Mouse (Mus musculus) embryonic facial prominence, embryonic 15.5 days (tissue): ENCODE results near the gene Eef2kmt. TPM values are rescaled to one million over a fixed set of nuclear protein-coding genes. Genes with fewer than 3 reads are reported as not detected.
"Not testable (repeated sequence)": the region's sequence is repeated elsewhere in the genome, so short reads cannot be mapped to it uniquely, and the experiment has no call there.

Source experiments
- ATAC-seq: fragments of 200-750 bp; cut with Nextera tagmentation; 2 replicates; pipeline ENCODE4 v1.8.0; 2017; ENCODE audit warnings: low read depth, moderate TSS enrichment; ENCODE audit not compliant: insufficient number of reproducible peaks, low FRiP score, low TSS enrichment
- H3K27ac ChIP-seq: fragments of 300-500 bp; sonication (generic); replicated peaks from 2 replicates; pipeline ENCODE4 v1.5.1; 2015; ENCODE audit warnings: mild to moderate bottlenecking, inconsistent platforms
- H3K27me3 ChIP-seq: fragments of 300-500 bp; sonication (generic); 2 replicates; pipeline ENCODE4 v1.6.1; 2015; ENCODE audit warnings: inconsistent platforms
- H3K36me3 ChIP-seq: fragments of 300-500 bp; sonication (generic); 2 replicates; pipeline ENCODE4 v1.6.1; 2015; ENCODE audit warnings: mild to moderate bottlenecking, inconsistent platforms
- H3K4me1 ChIP-seq: fragments of 300-500 bp; sonication (generic); 2 replicates; pipeline ENCODE4 v1.6.1; 2015; ENCODE audit warnings: inconsistent platforms
- H3K4me2 ChIP-seq: fragments of 300-500 bp; sonication (generic); replicated peaks from 2 replicates; pipeline ENCODE4 v1.6.1; 2015; ENCODE audit warnings: mild to moderate bottlenecking, inconsistent platforms
- H3K4me3 ChIP-seq: fragments of 300-500 bp; sonication (generic); replicated peaks from 2 replicates; pipeline ENCODE4 v1.5.1; 2015; ENCODE audit warnings: mild to moderate bottlenecking, inconsistent platforms
- H3K9ac ChIP-seq: fragments of 300-500 bp; sonication (generic); 2 replicates; pipeline ENCODE4 v1.6.1; 2015; ENCODE audit warnings: inconsistent platforms
- H3K9me3 ChIP-seq: fragments of 300-500 bp; sonication (generic); replicated peaks from 2 replicates; pipeline ENCODE4 v1.6.1; 2016; ENCODE audit warnings: inconsistent platforms
- WGBS: fragments of 180-500 bp; shearing (Covaris S2); methylation state at CpG from one replicate; pipeline ENCODE4 v1.1.7; 2015; 5-methylcytosine and 5-hydroxymethylcytosine counted together
- polyA plus RNA-seq: library from polyadenylated mRNA; unstranded; fragments of >200 nt; fragmentation: Nextera tagmentation; extraction: Ambion mirVana; gene quantifications from 2 replicates; pipeline ENCODE4 v1.2.1, GENCODE M21; 2015

Eef2kmt gene
- polyA plus RNA-seq, 1 experiment from 2014 or later: 33.7 TPM

DNA sequence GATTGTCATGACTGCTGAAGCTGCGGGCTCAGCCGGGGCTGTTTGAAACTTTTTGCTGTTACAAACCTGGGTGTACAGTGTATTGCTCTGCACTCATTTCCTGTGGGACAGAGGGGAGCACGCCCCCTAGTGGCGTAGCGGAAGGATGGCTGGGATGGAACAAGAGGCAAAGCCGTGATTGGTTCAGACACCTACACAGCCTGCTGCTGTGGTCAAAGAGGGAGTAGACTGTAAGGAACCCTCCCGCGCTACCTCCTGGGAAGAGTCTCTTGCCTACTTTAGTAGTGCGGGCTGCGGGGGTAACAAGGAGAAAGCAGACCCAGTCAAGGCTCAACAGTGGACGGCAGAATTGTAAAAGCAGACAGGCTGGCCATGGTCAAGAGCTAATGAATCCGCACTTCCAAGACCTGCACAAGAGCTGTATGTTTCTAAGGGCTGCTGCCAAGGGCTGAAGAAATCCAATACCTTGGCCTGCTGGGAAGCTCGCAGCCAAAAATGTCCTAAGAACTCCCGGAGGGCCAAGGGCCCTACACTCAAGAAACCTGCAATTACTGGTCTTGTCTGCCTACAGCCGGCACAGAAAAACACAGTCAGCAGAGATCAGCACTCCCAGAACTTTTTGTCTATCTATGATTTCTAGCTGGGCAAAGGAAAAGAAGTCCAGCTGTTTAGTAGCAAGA lies 1.3 kb downstream of the Eef2kmt start:
- peak overlapping the region; percentile 76 for H3K4me2 ChIP-seq
- WGBS: 4% methylated on average over 15 of the region's 15 CpGs

DNA sequence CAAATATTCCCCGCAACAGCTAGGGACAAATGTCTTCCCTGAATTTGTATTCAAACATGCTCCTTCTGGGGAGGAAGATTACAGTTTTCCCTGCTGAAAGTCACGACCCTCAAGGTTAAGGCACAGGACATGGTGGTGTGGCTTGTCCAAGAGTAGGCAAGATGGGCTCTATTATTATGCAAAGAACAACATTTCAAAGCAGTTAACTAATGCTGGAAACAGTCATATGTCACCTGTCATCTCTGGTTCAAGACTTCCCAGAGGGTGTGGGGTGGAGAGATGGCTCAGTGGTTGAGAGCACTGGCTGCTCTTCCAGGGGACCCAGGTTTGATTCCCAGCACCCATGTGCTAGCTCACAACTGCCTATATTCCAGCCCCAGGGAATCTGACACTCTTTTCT lies 3.5 kb downstream of the Eef2kmt start:
- Histone ChIP-seq H3K4me1 (peaks cover 18% of the 10 kb centered on the region), H3K4me2 (no peak overlapping the region), H3K9ac (no peak overlapping the region), H3K4me3 (no peak overlapping the region), H3K9me3 (no peaks in the 10 kb centered on the region), H3K27ac (no peak overlapping the region), H3K27me3 (no peaks in the 10 kb centered on the region), H3K36me3 (peaks cover 41% of the 10 kb centered on the region)
- ATAC-seq: no peak
- WGBS: 87% methylated on average over 2 of the region's 2 CpGs

More for the DNA sequence above, 1.3 kb downstream of the Eef2kmt start:
- Histone ChIP-seq H3K27me3 (no peaks in the 10 kb centered on the region), H3K36me3 (peaks cover 18% of the 10 kb centered on the region), H3K9ac (peak overlapping the region; percentile 73; the same call in 1 of the 2 replicates), H3K4me1 (peaks cover 18% of the 10 kb centered on the region), H3K4me3 (peak overlapping the region; percentile 80), H3K9me3 (no peaks in the 10 kb centered on the region), H3K27ac (peak overlapping the region; percentile 84)
- peak; percentile 72 for ATAC-seq

DNA sequence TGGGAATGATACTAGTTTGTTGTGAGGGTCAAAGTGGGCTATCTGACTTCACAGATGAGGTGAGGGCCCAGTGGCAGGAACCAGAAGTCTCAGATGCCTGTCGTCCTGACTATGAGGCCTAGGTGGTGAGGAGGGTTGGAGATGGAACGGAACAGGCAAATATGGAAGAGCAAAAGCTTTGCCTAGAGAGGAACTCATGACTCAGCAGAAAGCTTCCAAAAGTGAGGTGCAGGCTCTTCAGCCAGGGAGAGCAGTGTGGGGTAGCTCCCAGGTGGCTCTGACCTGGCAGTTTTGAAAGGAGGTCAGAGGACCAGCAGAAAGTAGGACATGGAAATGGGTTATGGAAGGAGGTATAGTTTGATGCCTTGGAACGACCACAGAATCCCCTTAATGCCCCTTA lies 4.9 kb downstream of the Eef2kmt start:
- 86% methylated on average over 3 of the region's 3 CpGs for WGBS
- H3K4me1 ChIP-seq: peaks cover 15% of the 10 kb centered on the region

DNA sequence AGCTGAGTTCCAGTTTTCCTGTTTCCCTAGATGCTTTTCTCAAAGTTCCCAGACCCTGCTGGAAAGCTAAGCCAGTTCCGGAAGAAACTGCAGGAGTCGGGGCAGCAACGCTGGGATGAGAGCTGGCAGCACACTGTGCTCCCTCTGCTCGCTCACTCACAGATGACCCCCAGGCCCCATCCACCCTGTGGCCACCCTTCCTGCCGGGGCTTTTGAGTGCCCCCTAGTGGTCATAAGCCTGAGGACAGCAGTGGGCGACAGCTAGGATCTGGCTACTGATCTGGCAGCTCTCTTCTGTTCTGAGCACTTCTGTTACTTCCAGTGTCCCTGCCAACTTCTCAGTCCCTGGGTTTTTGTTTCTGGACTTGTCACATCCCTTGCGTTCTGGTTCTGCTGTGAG lies 11.4 kb downstream of the Eef2kmt start:
- ATAC-seq: 0 out of 2 replicates have a peak, but pooled peaks have one; percentile 44
- H3K4me3 ChIP-seq: no peak overlapping the region

More for the DNA sequence above, 4.9 kb downstream of the Eef2kmt start:
- H3K4me2 ChIP-seq: no peak overlapping the region
- H3K27ac ChIP-seq: no peak overlapping the region
- H3K9me3 ChIP-seq: no peaks in the 10 kb centered on the region
- H3K9ac ChIP-seq: no peak overlapping the region
- H3K36me3 ChIP-seq: peaks cover 50% of the 10 kb centered on the region
- no peak overlapping the region for H3K4me3 ChIP-seq
- H3K27me3 ChIP-seq: no peaks in the 10 kb centered on the region
- ATAC-seq: no peak

DNA sequence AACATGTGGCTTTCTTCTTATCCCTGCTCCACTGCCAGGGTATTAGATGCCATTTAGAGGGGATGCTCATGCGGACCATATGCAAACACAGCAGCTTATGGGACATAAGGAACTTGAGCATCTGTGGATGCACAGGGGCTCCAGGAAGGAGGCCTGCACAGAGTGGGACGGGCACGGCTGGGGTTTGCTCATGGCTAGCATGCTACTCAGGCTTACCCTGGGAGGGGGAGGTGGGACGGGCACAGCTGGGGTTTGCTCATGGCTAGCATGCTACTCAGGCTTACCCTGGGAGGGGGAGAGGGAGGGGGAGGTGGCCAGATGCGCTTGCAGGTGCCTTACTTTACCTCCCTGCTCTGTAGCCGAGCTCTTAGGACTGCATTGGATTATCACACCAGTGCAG lies 12.9 kb downstream of the Eef2kmt start:
- no peak for ATAC-seq
- H3K4me3 ChIP-seq: no peak overlapping the region
- H3K27ac ChIP-seq: no peak overlapping the region
- no peak overlapping the region for H3K4me2 ChIP-seq
- no peaks in the 10 kb centered on the region for H3K27me3 ChIP-seq
- H3K9me3 ChIP-seq: no peaks in the 10 kb centered on the region
- H3K36me3 ChIP-seq: peaks cover 75% of the 10 kb centered on the region
- no peaks in the 10 kb centered on the region for H3K4me1 ChIP-seq
- no peak overlapping the region for H3K9ac ChIP-seq
- 80% methylated on average over 6 of the region's 6 CpGs for WGBS

More for the DNA sequence above, 11.4 kb downstream of the Eef2kmt start:
- Histone ChIP-seq H3K9me3 (no peaks in the 10 kb centered on the region), H3K9ac (no peak overlapping the region), H3K27me3 (no peaks in the 10 kb centered on the region), H3K4me2 (no peak overlapping the region), H3K27ac (no peak overlapping the region), H3K36me3 (peaks cover 85% of the 10 kb centered on the region), H3K4me1 (no peaks in the 10 kb centered on the region)
- 43% methylated on average over 7 of the region's 7 CpGs for WGBS

- H3K9ac ChIP-seq: no peak overlapping the region
- no peak for ATAC-seq
- WGBS: 89% methylated on average over 4 of the region's 4 CpGs
- H3K4me2 ChIP-seq: no peak overlapping the region
- no peaks in the 10 kb centered on the region for H3K4me1 ChIP-seq
- no peaks in the 10 kb centered on the region for H3K9me3 ChIP-seq
- H3K27me3 ChIP-seq: no peaks in the 10 kb centered on the region
- H3K4me3 ChIP-seq: no peak overlapping the region
- H3K36me3 ChIP-seq: peaks cover 69% of the 10 kb centered on the region
- no peak overlapping the region for H3K27ac ChIP-seq
These were observed 13.4 kb downstream of the Eef2kmt start for GRCm38 (mm10) chr16:5242355-5242754.

DNA sequence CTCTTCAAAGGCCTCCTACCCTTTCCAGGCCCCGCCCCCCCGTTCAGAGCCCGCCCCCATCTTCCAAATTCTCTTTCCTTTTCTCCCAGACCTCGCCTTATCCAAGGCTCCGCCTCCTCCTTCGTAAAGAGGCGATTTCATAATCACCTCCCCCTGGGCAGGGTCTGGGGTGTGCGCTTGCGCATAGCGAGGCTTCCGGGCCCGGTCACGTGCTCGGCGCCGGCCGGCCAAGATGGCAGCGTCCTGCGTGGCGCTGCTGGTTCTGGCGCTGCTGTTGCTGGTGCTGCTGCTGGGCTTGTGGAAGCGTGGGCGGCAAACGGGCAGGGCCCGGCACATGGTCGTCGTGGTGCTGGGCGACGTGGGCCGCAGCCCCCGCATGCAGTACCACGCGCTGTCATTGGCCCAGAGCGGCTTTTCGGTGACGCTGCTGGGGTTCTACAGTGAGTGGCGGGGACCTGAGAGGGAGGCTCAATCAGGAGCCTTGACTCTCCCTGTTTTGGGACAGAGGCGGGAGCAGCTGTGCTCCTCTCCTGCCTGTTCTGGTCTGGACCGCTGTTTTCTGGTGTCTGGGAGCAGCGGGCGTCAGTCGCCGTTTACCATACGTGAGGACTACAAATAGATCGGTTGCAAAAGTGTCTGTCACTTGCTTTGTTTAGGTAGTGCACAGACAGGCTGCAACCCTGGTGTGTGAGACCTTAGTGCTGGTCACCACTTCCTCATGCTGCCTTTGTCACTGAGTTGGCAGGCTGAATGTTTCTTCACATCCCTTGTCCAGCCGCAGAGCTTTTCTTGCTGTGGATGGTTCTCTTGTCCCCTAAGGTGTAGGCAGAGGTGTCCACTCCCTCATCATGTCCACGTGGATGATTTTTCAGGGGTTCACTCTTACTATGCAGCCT lies 22.1 kb downstream of the Eef2kmt start, which contains the start of gene Alg1:
Gene Alg1 (plus strand): TSS at position 204 of the 896 bp plus-strand sequence.
- Histone ChIP-seq H3K27ac (peak within 1 kb of the TSS; percentile 71; the same call in 1 of the 2 replicates), H3K4me2 (peak within 1 kb of the TSS; percentile 82), H3K36me3 (no peaks in the 10 kb centered on the region), H3K9ac (peak within 1 kb of the TSS; percentile 43), H3K4me1 (peaks cover 10% of the 10 kb centered on the region), H3K4me3 (peak within 1 kb of the TSS; percentile 91), H3K9me3 (no peaks in the 10 kb centered on the region), H3K27me3 (no peaks in the 10 kb centered on the region)
- 1% methylated on average over 47 of the region's 47 CpGs for WGBS
- ATAC-seq: peak; percentile 94

- H3K9ac ChIP-seq: no peak overlapping the region
These were observed 22.8 kb downstream of the Eef2kmt start for GRCm38 (mm10) chr16:5232982-5233381.

DNA sequence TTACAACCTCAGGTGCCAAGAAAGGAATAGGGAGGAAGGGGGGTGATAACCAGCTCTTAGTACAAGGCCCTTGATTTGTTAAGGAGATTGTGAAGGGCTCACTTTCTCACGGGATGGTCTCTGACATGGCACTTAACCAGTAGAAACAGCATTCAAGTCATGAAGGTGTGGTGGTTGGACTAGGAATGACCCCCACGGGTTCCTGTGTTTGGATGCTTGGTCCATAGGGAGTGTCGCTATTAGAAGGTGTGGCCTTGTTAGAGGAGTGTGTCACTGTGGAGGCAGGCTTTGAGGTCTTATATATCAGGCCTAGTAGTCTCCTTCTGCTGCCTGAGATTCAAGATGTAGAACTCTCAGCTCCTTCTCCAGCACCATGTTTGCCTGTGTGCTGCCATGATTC lies 27.7 kb downstream of the Eef2kmt start:
- not testable (repeated sequence) for H3K36me3 ChIP-seq, H3K4me1 ChIP-seq, H3K27me3 ChIP-seq, H3K9ac ChIP-seq, ATAC-seq, H3K27ac ChIP-seq, H3K4me2 ChIP-seq, H3K9me3 ChIP-seq, H3K4me3 ChIP-seq
- 82% methylated on average over 3 of the region's 3 CpGs for WGBS

More at GRCm38 (mm10) chr16:5232982-5233381, 22.8 kb downstream of the Eef2kmt start:
- 0 out of 2 replicates have a peak, but pooled peaks have one; percentile 12 for ATAC-seq
- H3K9me3 ChIP-seq: no peaks in the 10 kb centered on the region
- H3K36me3 ChIP-seq: no peaks in the 10 kb centered on the region
- peak overlapping the region; percentile 82 for H3K4me2 ChIP-seq
- peaks cover 10% of the 10 kb centered on the region for H3K4me1 ChIP-seq
- no peak overlapping the region for H3K27ac ChIP-seq
- no peaks in the 10 kb centered on the region for H3K27me3 ChIP-seq
- 67% methylated on average over 4 of the region's 4 CpGs for WGBS
- peak overlapping the region; percentile 91 for H3K4me3 ChIP-seq

GRCm38 (mm10) chr16:5227501-5227900 lies 28.3 kb downstream of the Eef2kmt start:
- H3K9ac ChIP-seq, H3K36me3 ChIP-seq, ATAC-seq, H3K4me1 ChIP-seq, H3K27me3 ChIP-seq, H3K4me2 ChIP-seq, H3K4me3 ChIP-seq, H3K27ac ChIP-seq, H3K9me3 ChIP-seq: not testable (repeated sequence)
- 87% methylated on average over 19 of the region's 19 CpGs for WGBS

DNA sequence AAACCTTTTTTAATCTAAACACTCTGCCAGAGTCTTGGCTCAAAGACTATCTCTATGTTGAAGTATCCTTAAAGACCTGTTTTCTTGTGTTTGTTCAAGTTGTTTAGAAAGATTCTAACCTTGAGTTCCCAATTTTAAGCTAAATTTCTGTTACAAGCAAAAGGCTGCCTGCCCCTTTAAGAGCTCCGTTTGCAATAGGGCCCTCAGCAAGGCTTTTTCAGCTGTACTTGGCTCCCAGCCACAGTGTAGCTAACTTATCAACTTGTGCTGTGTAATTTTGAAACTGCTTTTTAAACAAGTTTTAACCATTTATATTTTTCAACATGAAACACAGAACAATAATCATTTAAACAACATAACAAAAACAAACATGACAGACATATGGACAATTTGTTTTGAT lies 29.2 kb downstream of the Eef2kmt start:
- not testable (repeated sequence) for H3K36me3 ChIP-seq, H3K4me1 ChIP-seq, H3K9ac ChIP-seq, H3K27me3 ChIP-seq, H3K9me3 ChIP-seq, H3K4me2 ChIP-seq, H3K27ac ChIP-seq, H3K4me3 ChIP-seq, ATAC-seq
- 0% methylated on average over 1 of the region's 1 CpGs for WGBS
